Mouse (Mus musculus) lung, embryonic 15.5 days (tissue): ENCODE measurements around the gene Kank4. TPM values are rescaled to one million over a fixed set of nuclear protein-coding genes. Genes with fewer than 3 reads are reported as not detected.

ENCODE experiments used
- ATAC-seq: fragments of 200-750 bp; cut with Nextera tagmentation; 2 replicates; pipeline ENCODE4 v1.8.0; 2017; ENCODE audit warnings: moderate number of reproducible peaks, borderline replicate concordance; ENCODE audit not compliant: low FRiP score, low TSS enrichment; ENCODE audit errors: extremely low read depth
- H3K27ac ChIP-seq: fragments of 300-500 bp; sonication (generic); 2 replicates; pipeline ENCODE4 v1.5.1; 2015; ENCODE audit warnings: moderate library complexity, mild to moderate bottlenecking, inconsistent platforms
- H3K27me3 ChIP-seq: fragments of 300-500 bp; sonication (generic); 2 replicates; pipeline ENCODE4 v1.6.1; 2015; ENCODE audit warnings: inconsistent platforms
- H3K36me3 ChIP-seq: fragments of 300-500 bp; sonication (generic); 2 replicates; pipeline ENCODE4 v1.6.1; 2015; ENCODE audit warnings: inconsistent platforms
- H3K4me1 ChIP-seq: fragments of 300-500 bp; sonication (generic); 2 replicates; pipeline ENCODE4 v1.6.1; 2015; ENCODE audit warnings: inconsistent platforms
- H3K4me2 ChIP-seq: fragments of 300-500 bp; sonication (generic); 2 replicates; pipeline ENCODE4 v1.6.1; 2015; ENCODE audit warnings: inconsistent platforms, mild to moderate bottlenecking, moderate library complexity
- H3K4me3 ChIP-seq: fragments of 300-500 bp; sonication (generic); 2 replicates; pipeline ENCODE4 v1.5.1; 2015; ENCODE audit warnings: mild to moderate bottlenecking, inconsistent platforms
- H3K9ac ChIP-seq: fragments of 300-500 bp; sonication (generic); 2 replicates; pipeline ENCODE4 v1.6.1; 2015; ENCODE audit warnings: inconsistent platforms
- H3K9me3 ChIP-seq: fragments of 300-500 bp; sonication (generic); 2 replicates; pipeline ENCODE4 v1.6.1; 2016; ENCODE audit warnings: inconsistent platforms
- WGBS: fragments of 180-500 bp; shearing (Covaris S2); methylation state at CpG from one replicate; pipeline ENCODE4 v1.1.7; 2015; 5-methylcytosine and 5-hydroxymethylcytosine counted together
- polyA plus RNA-seq: library from polyadenylated mRNA; unstranded; fragments of >200 nt; fragmentation: Nextera tagmentation; extraction: Ambion mirVana; gene quantifications from 2 replicates; pipeline ENCODE4 v1.2.1, GENCODE M21; 2015

Gene Kank4
- polyA plus RNA-seq, 1 experiment from 2014 or later, result 3.7 TPM

- Histone ChIP-seq H3K4me1 (peaks cover 15% of the 10 kb centered on the region), H3K36me3 (peaks cover 28% of the 10 kb centered on the region), H3K27ac (peak overlapping the region; percentile 65), H3K4me3 (no peak overlapping the region), H3K27me3 (no peaks in the 10 kb centered on the region), H3K4me2 (no peak overlapping the region), H3K9ac (no peak overlapping the region), H3K9me3 (no peaks in the 10 kb centered on the region)
- ATAC-seq, result peak; percentile 19; the same call in 1 of the 2 replicates
- 40% methylated on average over 3 of the region's 3 CpGs for WGBS
Measured at GRCm38 (mm10) chr4:98758872-98759518, 58.3 kb downstream of the Kank4 start.

DNA sequence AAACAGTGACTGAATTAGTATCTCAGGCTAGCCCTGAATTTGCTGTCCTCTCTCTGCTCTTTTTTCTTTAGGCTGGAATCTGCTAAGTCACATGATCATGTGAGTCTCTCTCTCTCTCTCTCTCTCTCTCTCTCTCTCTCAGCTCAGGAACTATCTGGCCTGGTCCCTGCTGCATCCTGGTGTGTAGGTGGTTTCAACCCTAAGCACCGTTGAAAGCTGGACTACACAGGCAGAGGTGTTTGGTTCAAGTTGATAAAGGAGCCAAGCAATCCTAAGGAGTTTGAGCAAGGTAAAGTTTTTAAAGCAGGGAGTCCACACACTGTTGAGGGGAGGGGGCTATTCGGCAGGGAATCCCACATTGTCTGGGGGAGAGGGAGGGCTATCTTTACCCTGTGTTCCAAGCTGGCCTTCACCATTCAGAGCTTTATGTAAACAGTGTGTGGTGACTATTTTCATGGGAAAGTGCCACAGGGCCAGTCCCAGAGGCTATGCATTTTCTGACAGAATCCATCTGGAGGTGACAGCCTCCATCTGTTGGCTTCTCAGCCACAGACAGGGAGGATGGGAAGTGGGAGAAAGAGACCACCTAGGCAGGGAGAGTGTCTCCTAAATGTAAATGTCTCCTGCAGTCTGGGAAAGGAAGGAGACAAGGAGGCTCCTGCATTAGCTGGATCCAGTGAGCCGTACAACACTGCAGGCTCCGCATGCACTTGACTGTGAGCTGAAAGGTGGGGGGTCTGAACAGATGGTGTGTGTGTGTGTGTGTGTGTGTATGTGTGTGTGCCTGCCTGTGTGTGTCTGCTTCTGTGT lies 59.1 kb downstream of the Kank4 start:
- Histone ChIP-seq H3K27ac (peak overlapping the region; percentile 65), H3K9ac (no peak overlapping the region), H3K36me3 (peaks cover 24% of the 10 kb centered on the region), H3K4me1 (peaks cover 15% of the 10 kb centered on the region), H3K4me3 (no peak overlapping the region), H3K9me3 (no peaks in the 10 kb centered on the region), H3K27me3 (no peaks in the 10 kb centered on the region), H3K4me2 (no peak overlapping the region)
- peak; percentile 89 for ATAC-seq
- WGBS, result 23% methylated on average over 4 of the region's 4 CpGs

DNA sequence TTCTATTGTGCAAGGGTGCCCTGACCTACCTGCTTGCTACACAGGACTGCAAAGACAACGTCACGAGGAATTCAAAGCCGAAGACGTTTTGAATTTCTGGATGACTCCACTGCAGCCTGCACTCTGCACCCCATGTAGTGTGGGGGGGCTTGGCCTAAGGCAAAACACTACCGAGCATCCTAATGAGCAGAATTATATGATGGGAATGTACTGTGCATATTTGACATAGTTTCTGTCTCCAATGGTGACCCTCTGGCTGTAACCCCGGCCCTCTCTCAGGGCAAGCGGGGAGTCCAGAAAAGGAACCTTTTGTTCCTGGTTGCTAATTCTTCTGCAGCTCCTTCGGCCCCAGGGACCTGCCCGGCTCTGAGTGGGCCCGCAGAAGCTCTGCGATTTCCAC lies 61.2 kb downstream of the Kank4 start:
- 56% methylated on average over 11 of the region's 11 CpGs for WGBS
- Histone ChIP-seq H3K36me3 (peaks cover 20% of the 10 kb centered on the region), H3K27ac (no peak overlapping the region), H3K4me1 (peaks cover 15% of the 10 kb centered on the region), H3K4me3 (no peak overlapping the region), H3K4me2 (no peak overlapping the region), H3K9me3 (no peaks in the 10 kb centered on the region), H3K9ac (no peak overlapping the region), H3K27me3 (no peaks in the 10 kb centered on the region)
- no peak for ATAC-seq

GRCm38 (mm10) chr4:98754456-98754855 lies 62.9 kb downstream of the Kank4 start:
- H3K4me3 ChIP-seq, result no peak overlapping the region
- 76% methylated on average over 4 of the region's 4 CpGs for WGBS
- H3K4me1 ChIP-seq, result peaks cover 14% of the 10 kb centered on the region
- H3K9ac ChIP-seq, result no peak overlapping the region
- H3K27ac ChIP-seq, result no peak overlapping the region
- H3K4me2 ChIP-seq, result no peak overlapping the region
- ATAC-seq, result no peak
- H3K27me3 ChIP-seq, result no peaks in the 10 kb centered on the region
- no peaks in the 10 kb centered on the region for H3K9me3 ChIP-seq
- peaks cover 15% of the 10 kb centered on the region; the same call in 1 of the 2 replicates for H3K36me3 ChIP-seq

GRCm38 (mm10) chr4:98743906-98744210 lies 73.5 kb downstream of the Kank4 start:
- H3K4me3 ChIP-seq, result no peak overlapping the region
- 25% methylated on average over 7 of the region's 7 CpGs for WGBS
- peak; percentile 62; the same call in 1 of the 2 replicates for ATAC-seq
- H3K36me3 ChIP-seq, result no peaks in the 10 kb centered on the region
- no peak overlapping the region for H3K4me2 ChIP-seq
- H3K9me3 ChIP-seq, result no peaks in the 10 kb centered on the region
- no peaks in the 10 kb centered on the region for H3K27me3 ChIP-seq
- no peaks in the 10 kb centered on the region for H3K4me1 ChIP-seq
- H3K27ac ChIP-seq, result 0 out of 2 replicates have a peak overlapping the region, but pooled peaks have one; percentile 17
- no peak overlapping the region for H3K9ac ChIP-seq

GRCm38 (mm10) chr4:98743209-98743905 lies 74.0 kb downstream of the Kank4 start:
- no peak overlapping the region for H3K4me3 ChIP-seq
- 44% methylated on average over 3 of the region's 3 CpGs for WGBS
- no peak for ATAC-seq
- 0 out of 2 replicates have a peak overlapping the region, but pooled peaks have one; percentile 17 for H3K27ac ChIP-seq
- H3K27me3 ChIP-seq, result no peaks in the 10 kb centered on the region
- no peaks in the 10 kb centered on the region for H3K36me3 ChIP-seq
- no peak overlapping the region for H3K4me2 ChIP-seq
- H3K9ac ChIP-seq, result no peak overlapping the region
- H3K9me3 ChIP-seq, result no peaks in the 10 kb centered on the region
- no peaks in the 10 kb centered on the region for H3K4me1 ChIP-seq

DNA sequence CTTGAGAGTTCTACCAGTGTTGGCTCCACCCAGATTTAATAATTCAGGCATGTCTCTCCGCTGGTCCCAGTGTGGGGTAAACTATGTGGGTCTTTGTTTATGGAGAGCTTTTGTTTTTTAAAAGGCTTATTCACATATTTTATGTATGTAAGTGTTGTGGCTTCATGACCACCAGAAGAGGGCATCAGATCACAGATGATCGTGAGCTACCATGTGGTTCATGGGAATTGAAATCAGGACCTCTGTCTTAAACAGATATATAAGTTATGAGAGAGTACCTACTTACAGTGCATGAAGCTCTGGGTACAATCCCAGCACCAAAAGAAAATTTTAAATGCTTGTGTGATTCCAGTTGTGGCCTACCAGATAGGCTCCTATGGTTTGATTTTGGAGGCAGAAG lies 77.6 kb downstream of the Kank4 start:
- no peaks in the 10 kb centered on the region for H3K9me3 ChIP-seq
- no peak overlapping the region for H3K4me2 ChIP-seq
- 0 out of 2 replicates have a peak, but pooled peaks have one; percentile 19 for ATAC-seq
- no peak overlapping the region for H3K9ac ChIP-seq
- no peaks in the 10 kb centered on the region for H3K4me1 ChIP-seq
- 18% methylated on average over 2 of the region's 2 CpGs for WGBS
- no peaks in the 10 kb centered on the region for H3K36me3 ChIP-seq
- no peak overlapping the region for H3K27ac ChIP-seq
- H3K27me3 ChIP-seq, result no peaks in the 10 kb centered on the region
- H3K4me3 ChIP-seq, result no peak overlapping the region

DNA sequence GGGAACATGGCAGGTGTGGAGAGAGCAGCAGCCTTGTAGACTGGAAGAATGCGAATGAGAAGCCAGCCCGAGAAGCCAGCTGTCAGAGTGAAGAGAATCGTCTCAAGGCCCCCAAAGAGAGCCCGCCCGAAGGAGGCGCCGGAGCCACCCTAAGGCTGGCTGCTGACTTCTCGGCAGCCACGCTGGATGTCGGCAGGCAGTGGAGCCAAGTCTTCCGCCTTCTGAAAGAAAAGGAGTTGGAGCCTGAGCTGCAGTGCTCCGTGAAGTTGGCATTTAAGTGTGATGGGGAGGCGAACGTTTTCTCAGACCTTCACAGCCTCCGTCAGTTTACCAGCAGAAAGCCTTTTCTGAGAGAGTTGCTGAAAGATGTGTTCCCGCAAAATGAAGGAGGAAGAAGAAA lies 83.7 kb downstream of the Kank4 start:
- Histone ChIP-seq H3K4me3 (no peak overlapping the region), H3K27me3 (no peaks in the 10 kb centered on the region), H3K27ac (no peak overlapping the region), H3K9me3 (no peaks in the 10 kb centered on the region), H3K36me3 (no peaks in the 10 kb centered on the region), H3K4me1 (no peaks in the 10 kb centered on the region), H3K9ac (no peak overlapping the region), H3K4me2 (no peak overlapping the region)
- no peak for ATAC-seq
- WGBS, result 90% methylated on average over 16 of the region's 16 CpGs

- no peaks in the 10 kb centered on the region for H3K9me3 ChIP-seq
- no peak overlapping the region for H3K4me2 ChIP-seq
- no peak overlapping the region for H3K27ac ChIP-seq
- no peak for ATAC-seq
- H3K36me3 ChIP-seq, result no peaks in the 10 kb centered on the region
- no peak overlapping the region for H3K4me3 ChIP-seq
- H3K9ac ChIP-seq, result no peak overlapping the region
- H3K4me1 ChIP-seq, result peaks cover 13% of the 10 kb centered on the region
- 53% methylated on average over 7 of the region's 7 CpGs for WGBS
- H3K27me3 ChIP-seq, result peaks cover 13% of the 10 kb centered on the region
Measured at GRCm38 (mm10) chr4:98728716-98729115, 88.6 kb downstream of the Kank4 start.

DNA sequence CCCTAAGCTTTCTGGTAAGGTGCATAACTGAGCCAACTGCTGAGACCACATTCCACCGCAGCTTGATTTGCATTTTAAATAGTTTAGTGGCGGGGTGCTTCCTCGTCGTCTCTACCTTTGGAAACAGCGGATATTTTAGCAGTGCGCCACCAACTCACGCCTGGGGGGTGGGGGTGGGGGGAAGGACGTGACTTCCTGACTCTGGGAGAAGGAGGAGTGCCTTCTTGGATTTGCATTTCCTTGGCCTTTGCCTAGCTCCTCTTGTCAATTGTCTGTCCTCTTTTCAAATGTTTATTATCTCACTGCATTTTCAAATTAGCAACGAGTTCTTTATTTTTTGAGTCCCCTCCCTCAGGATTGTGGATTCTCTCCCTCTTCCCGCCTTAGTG lies 89.4 kb downstream of the Kank4 start:
- no peaks in the 10 kb centered on the region for H3K9me3 ChIP-seq
- no peaks in the 10 kb centered on the region for H3K36me3 ChIP-seq
- H3K9ac ChIP-seq, result no peak overlapping the region
- peaks cover 13% of the 10 kb centered on the region for H3K4me1 ChIP-seq
- no peak overlapping the region for H3K27ac ChIP-seq
- H3K4me3 ChIP-seq, result peak overlapping the region; percentile 19
- ATAC-seq, result no peak
- H3K4me2 ChIP-seq, result peak overlapping the region; percentile 59
- peaks cover 13% of the 10 kb centered on the region for H3K27me3 ChIP-seq
- WGBS, result 4% methylated on average over 10 of the region's 10 CpGs

DNA sequence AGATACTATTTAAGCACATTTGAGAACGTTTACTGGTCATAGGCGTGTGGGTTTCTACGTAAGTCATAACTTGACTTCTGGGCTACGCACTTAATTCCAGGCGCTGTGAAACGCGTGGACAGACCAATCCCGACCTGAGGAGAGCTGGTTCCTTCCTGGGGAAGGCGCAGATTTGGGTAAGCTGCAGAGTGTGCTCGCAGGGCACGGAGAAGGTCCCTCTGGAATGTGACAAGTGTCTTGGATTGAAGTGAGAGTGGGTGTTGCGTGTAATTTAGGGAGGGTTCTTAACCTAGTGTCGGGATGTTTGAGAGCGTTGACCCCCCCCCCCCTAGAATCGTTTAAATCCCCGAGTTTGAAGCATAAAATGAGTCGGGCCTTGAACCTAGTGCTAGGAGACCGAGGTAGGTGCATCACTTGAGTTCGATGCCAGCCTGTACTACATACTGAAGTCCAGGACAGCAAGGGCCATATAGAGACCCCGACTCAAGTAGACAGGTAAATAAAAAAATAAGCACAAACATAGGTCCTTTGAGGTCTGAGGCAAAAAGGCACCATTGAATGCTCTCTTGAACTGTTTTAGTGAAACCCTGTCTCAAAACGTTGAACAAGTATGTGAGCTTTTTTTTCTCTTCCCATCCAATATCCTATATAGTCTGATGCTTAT lies 89.9 kb downstream of the Kank4 start:
- H3K27me3 ChIP-seq, result peaks cover 13% of the 10 kb centered on the region
- H3K27ac ChIP-seq, result no peak overlapping the region
- H3K4me2 ChIP-seq, result peak overlapping the region; percentile 59
- H3K9ac ChIP-seq, result peak overlapping the region; percentile 14; the same call in 1 of the 2 replicates
- peaks cover 13% of the 10 kb centered on the region for H3K4me1 ChIP-seq
- 7% methylated on average over 21 of the region's 21 CpGs for WGBS
- ATAC-seq, result no peak
- H3K9me3 ChIP-seq, result no peaks in the 10 kb centered on the region
- peak overlapping the region; percentile 30 for H3K4me3 ChIP-seq
- no peaks in the 10 kb centered on the region for H3K36me3 ChIP-seq
